Mouse (Mus musculus): Measurements from ENCODE around the gene Kalrn.

Gene Kalrn

DNA sequence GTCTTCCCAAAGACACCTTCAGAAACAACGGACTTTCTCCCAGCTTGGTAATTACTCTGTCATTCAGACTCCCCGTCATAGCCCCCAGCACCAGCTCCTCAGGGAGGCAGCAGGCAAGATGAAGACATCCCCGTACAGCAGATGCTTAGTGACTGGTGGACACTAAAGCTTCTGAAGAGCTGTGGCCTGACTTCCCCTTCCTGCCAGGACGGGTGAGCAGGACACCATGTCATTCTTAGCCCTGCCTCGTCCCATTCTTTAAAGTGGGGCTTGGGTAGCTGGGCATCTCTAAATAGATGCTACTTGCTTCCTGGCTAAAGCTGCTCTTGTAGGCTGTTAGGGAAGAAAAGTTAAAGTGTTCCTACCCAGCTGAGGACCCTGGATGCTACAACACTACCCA is 145.7 kb downstream of the Kalrn start:
- no peak for DNase-seq (ENCODE audit: low spot score)

DNA sequence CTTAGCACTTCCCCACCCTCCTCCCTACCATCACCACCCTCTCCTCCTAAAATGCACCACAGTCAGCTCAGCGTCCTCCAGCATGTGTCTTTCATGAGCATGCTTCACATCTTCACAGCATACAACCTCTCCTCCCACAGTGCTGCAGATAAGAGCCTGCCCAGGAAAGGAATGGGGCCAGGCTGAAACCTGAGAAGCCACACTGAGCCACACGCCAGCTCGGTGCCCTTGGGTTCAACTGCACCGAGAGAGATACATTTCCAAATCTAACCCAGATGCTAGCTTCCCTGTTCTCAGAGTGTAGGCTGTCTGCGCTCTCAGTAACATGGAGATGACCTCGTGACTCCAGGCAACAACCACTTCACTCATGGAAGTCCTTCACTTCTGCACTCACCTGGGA is 151.9 kb downstream of the Kalrn start:
- DNase-seq (ENCODE audit: low spot score), result no peak

DNA sequence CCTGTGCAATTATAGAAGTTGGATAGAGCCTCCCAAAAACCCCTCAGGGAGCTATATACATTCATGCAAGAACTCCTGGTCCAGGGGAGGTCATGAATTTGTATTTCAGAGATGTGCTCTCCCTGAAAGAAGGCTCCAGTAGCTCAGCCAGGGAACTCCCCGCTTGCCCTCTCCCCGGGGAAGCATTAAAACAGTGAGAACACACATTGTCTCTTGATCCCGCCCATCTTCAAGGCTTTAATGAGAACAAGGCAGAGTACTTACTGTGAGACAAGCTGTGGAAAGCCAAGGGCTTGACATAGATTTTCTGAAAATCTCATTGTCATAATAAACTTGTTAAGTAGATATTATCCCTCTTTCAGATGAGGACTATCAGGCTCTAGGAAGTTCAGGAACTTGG is 155.4 kb downstream of the Kalrn start:
- no peak for DNase-seq (ENCODE audit: low spot score)

DNA sequence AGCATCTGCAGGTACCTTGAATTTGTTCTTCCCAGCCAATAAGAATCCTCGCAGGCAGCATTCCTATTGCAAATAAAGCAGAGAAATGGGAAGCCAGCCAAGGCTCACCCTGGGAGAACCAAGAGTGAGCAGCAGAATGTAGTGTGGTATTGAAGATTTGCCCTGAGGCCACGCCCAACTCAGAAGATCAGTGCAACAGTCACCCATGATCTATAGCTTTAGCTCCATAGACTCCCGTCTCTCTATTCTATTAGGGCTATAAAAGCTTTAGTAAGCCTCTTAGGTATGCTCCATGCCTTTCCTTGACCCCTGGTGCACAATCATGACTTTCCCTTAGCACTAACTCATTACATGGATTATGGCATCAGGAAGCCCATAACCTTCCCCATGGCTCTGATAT is 155.9 kb downstream of the Kalrn start:
- DNase-seq (ENCODE audit: low spot score), result no peak

DNA sequence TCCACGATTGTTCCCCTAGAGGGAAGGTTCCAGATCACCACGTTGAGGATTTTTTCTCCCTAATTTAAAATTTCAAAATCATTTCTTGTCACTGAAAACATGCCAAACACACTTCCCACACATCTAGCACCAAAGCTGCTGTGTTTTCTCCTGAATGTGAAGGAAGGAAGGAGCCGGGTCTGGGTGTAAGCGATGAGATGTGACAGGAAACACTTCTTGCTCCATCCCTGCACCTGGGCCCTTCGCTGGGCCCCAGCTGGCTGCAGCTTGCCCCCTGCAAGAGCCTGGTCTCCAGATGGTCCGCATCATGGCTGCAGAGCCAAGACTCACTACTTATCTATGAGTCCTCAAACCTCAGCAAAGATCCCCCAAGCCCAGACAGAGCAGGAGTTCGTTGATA is 158.8 kb downstream of the Kalrn start:
- DNase-seq (ENCODE audit: low spot score), result no peak

DNA sequence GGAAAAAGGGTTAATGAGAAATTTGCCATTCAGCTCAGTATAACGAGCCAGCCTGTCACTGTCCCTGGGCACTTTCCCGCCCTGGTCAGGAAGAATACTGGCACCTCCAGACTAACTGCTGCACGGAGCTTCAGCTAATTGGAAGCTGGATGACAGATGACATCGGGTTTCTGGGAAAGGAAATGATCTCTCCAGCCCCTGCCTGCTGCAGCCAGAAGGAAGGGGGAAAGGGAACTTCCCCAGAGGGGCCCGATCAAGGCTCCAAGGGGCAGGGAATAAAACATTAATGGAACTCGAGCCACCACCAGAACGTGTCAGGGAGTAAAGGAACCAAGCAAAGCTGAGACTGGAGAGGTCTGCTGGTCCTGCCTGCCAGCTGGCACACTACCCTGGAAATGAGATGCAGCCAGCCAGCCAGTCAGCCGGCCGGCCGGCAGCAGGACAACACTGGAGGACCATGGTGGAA is 159.4 kb downstream of the Kalrn start:
- DNase-seq (ENCODE audit: low spot score), result no peak

DNA sequence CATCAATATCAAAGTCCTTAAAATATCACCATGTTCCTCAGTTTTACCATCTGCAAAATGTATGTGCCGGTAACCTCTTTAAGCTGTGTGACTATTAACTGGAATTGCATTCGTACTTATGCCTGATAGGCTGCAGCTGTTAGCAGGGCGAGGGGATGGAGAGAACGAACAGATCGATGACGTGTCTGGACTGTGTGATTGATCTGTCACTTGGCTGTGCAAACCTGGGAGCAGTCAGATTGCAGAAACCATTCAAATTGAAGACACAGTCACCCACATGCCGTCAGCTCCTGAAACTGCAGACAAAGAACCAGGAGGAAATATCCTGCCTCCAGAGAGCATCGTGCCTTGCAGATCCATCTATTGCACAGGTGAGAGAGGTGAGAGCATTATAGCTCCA is 166.3 kb downstream of the Kalrn start:
- no peak for DNase-seq (ENCODE audit: low spot score)

DNA sequence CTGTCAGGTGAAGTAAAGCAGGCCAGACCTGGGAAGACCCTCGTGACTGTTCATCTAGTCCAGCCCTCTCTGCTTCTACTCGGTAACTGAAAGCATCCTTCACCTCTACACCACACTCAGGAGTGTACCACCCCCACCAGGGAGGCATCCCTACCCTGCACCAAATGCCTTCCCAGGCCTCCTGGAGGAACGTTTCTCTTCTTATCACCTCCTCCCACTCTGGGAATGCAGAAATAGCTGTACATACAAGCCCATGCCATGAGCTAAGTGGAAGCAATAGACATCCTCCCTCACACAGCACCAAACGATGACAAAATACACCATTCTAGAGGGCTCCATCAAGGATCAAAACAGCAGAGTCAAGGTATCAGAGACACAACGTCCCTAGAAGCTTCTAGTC is 168.2 kb downstream of the Kalrn start:
- DNase-seq (ENCODE audit: low spot score), result no peak

DNA sequence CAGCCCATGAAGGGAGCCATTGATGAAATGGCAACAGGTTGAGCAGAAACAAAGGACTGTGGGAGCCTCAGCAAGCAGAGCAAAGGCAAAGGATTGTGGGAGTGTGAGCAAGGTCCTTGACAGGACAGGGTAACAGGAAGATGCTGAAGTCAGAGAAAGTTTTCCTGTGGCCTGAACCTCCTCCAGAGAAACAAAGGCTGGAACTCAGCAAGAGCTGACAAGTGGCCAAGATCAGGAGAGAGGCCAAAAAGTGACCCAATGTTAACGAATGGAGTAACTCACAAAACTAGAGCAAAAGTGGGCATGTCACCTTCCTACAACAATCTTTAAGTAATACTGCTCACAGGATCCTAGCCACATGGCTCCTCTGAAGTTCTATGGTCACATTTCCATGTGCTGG is 172.1 kb downstream of the Kalrn start:
- no peak for DNase-seq (ENCODE audit: low spot score)

DNA sequence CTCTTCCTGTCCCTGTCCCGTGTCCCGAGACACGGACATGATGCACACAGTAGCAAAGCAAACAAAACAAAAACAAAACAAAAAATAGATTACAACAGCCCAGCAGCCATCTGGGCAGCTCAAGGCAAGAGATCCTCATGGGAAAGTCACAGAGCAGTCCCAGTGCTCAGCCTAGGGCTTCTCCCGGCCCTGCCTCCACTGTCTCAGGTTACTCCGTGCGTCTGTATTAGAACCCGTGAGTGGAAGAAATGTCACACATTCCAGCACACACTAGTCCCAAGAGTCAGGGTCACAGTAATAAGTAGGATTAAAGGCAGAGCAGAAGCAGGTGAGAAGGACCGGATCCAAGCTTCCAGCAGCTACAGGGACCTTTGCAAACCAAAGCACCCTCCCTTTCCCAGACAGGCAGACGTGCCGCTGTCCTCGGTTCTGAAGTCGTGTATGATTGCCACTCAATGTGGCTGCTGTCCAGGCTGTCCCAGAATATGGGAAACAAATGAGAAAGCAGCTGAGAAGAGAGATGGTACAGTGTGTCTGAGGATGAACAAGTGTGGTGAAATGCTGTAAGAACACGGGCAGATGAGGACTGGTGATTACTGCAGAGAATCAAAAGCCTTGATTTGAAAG is 173.1 kb downstream of the Kalrn start:
- DNase-seq (ENCODE audit: low spot score), result no peak

DNA sequence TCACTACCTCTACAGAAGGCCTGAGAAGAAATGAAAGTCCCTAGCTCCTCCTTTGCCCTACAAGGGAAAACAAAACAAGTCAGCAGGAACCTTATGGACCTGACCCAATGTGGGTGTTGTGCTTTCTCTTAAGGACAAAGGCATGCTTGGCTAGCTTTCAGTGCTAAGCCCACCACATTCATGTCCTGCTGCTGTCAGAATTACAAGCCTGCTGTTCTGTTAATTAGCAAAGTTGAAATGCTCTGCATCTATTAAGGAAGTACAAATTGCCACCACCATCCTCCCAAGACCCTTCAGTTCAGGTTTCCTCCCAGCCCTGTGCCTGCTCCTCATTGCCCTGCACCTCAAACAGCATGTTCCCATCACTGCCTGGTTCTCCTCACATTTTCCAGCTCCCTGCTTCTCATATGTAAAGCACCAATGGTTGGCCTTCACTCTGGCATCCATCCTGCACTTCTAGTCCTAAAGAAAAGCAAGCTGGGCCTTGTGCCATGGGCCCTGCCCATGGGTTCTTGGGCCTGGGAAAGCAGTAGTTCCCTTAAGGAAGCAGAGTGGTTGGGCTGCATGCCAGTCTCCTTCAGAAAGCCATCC is 178.0 kb downstream of the Kalrn start:
- DNase-seq (ENCODE audit: low spot score), result no peak

DNA sequence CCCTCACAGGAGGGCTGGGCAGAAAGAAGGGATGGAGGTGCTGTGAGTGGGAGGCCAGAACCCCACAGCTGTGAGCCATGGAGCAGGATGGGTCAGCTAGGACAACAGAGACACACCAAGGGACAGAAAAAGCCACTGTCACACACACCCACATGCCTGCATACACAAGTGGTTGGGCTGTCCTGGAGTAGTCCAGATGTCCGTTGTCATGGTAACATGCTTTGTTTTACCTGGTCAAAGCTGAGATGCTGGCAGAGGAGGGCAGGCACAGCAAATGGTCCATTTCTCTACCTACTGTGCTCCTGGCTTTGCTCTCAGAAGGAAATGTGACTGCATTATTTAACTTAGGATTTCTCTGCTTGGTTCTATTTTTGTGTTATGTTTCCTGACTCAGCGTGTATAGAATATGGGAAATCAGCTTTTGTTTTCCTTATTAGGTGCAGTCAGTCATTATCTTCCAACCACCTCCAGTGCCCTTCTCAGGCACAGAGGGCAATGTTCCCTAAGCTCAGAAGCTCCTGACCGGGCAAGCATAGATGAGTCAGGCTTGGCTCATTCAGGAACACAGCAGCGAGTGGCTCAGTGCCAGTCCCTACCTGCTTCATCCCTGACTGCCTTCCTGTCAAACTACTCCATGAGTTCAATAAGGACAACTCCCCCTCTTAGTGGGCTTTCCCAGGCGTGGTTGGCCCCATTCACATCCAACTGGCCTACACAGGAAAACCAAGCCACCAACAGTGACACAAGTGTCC is 183.6 kb downstream of the Kalrn start:
- DNase-seq (ENCODE audit: low spot score), result no peak

DNA sequence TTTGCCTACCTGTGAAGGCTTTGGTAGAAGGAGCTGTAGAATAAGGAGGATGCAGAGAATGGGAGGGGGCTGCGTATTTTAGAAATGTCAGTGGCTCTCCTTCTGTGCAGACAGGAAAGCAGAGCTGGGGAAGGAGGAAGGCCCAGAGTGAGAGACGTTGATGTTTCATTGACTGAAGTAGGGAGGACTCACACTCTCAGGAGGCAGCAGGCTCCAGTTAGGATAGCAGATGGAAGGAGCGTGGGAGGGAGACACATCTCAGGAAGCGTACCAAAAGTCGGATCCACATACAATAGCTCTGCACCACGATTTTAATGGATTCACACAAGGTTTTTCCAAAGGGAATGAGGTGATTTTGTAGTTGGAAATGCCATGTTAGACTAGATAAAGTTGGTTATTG is 184.5 kb downstream of the Kalrn start:
- no peak for DNase-seq (ENCODE audit: low spot score)

DNA sequence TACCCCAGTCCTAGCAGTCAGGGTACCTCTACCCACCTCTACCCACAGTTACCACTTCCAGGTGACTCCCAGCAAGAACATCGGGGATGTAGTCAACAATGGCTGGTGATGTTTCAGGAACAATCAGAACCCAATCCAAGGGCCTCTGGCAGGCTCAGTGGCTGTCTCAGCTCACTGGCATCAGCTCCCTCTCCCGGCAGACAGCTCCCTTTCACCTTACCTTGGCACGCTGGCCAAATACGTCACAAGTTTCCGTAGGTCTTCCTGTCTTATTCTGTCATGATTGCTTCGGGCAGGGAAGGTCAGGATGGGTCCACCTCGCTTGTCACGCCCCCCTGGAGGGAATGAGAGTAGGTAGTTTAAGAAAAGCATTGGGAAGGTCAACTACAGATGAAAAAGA is 188.3 kb downstream of the Kalrn start:
- no peak for DNase-seq (ENCODE audit: low spot score)

DNA sequence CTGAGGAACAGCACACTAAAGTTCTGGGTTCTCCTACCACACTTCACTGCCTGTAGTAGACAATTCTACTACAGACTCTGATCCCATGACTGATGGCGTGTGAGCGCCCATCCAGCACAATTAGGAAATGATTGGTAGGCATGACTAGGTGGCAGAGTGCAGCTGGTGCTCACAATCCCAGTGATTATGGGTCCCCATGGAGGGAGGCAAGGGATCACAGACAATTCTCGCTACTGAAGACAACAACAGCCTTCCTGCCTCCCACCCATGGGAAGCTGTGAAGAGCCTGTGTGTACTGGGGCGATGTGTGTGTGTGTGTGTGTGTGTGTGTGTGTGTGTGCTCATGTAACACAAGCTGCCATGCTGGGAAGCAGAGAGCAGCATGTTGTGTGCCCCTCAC is 190.3 kb downstream of the Kalrn start:
- no peak for DNase-seq (ENCODE audit: low spot score)

DNA sequence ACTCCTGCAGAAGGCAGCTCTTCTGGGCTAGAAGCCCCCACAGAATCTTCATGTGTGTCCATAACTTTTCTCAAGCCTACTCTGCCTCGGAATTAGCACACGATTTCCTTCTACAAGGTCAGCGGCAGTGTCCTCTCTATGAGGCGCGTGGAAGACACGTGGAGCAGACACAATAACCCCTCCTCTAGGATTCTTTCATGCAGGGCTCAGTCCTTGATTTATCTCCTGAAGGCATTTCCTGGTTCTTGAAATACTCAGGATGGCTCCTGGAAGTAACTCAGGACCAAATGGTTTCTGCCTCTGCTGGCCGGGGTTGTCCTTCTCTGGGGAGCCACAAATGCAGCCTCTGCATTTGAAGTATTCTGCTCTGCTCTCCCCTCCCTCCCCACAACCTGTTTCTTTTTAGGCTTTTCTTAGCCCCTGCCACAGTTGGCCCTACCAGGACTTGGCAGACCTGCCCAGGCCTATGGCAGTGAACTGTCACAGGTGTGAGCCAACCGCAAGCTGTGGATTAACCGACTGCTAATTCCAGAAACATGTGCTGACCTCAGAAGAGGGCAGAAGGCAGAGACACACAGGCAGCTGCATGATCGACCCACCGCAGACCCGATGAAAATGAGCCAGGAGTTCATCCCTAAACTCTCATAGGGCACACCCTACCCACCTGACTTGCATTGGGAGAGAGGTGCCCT is 197.0 kb downstream of the Kalrn start:
- no peak for DNase-seq (ENCODE audit: low spot score)

DNA sequence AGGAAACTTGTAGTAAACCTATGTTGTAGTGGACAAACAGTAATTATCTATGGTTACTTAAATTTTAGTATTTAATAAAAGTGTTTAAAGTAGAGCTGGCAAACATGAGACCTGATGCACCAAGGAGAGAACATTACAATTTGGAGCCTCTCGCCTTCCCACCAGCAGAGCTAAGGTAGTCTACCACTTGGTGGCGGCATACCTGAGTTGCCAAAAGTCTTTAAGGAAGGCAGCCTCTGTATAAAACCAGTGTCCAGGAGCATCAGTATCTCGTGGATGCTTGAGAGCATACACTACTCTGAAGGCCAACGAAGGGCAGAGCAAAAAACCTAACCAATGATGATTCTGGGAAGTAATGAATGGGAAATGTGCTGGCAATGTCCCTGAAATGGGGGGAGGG is 199.8 kb downstream of the Kalrn start:
- no peak for DNase-seq (ENCODE audit: low spot score)

DNA sequence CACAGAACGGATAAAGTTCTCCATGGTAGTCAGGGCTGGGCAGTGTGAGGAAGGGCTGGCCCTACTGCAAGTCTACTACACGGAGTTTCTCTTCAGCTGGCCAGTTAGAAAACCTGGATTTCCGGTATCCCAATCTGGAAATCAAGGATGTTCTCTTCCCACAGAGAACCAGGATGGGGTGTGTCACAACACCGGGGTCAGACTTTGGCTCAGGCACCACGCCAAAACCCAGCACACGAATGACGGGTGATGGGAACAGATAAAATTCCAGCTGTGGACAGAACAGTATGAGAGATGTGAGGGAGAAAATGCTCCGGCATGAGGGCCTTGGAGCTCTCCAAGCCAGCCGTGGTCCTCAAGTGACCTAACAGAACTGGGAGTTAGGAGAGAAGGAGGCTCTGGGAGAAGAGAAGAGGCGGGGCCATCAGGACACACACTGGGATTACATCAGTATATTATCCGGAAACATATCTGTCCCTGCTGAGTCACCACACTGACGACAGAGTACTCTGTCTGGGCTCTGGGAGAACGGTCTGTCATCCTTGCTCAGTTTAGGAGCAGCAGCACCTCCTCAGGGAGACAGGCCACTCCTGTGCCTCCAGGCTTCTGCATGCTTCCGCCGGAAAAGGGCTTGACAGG is 201.1 kb downstream of the Kalrn start:
- no peak for DNase-seq (ENCODE audit: low spot score)

DNA sequence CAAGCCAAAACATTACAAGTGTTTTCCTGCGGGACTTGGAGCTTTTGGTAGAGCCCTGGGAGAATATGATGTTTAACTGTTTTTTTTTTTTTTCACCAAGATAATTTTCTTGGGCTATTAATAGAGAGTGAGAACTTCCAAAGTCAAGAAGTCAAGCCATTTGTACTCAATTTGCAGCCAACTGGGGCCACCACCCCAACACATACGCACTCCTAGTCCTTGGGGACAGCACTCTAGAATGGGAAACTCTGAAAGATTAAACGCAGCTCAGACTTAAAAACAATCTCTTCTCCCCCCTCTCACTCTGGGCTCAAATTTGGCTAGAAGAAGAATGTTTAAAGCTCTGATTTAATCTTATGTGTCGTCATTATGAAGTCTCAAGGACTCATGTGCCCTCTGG is 214.1 kb downstream of the Kalrn start:
- no peak for DNase-seq (ENCODE audit: low spot score)

DNA sequence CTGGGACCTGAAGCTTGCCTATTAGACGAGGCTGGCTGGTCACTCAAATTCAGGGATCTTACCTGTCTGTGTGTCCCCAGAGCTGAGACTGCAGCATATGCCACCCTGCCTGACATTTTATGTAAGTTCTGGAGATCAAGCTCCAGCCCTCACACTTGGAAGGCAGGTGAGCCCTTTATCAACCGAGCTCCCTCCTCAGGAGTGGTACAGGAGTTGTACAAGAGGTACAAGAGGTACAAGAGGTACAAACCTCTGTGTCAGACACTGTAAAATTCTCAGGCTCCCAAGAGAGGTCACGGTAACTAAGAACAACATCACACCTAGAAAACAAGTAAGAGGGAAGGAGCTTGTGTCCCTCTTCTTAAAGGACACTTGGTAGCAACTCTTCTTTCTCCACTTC is 217.8 kb downstream of the Kalrn start:
- no peak for DNase-seq (ENCODE audit: low spot score)

DNA sequence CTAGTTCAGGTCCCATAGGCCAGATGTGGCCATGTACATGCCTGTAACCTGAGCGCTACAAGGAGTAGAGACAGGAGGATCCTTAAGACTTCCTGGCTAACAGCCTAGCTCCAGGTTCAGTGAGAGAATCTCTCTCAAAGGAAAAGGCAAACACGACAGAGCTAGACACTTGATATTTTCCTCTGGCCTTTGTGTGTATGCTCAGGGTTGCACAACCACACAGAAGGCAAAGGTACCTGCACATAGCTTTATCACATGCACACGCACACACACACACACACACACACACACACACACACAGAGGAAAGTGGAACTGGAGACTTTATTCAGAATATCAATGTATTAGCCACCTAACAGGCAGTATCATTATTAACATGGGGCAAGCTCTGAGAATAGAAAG is 219.3 kb downstream of the Kalrn start:
- DNase-seq (ENCODE audit: low spot score), result no peak

DNA sequence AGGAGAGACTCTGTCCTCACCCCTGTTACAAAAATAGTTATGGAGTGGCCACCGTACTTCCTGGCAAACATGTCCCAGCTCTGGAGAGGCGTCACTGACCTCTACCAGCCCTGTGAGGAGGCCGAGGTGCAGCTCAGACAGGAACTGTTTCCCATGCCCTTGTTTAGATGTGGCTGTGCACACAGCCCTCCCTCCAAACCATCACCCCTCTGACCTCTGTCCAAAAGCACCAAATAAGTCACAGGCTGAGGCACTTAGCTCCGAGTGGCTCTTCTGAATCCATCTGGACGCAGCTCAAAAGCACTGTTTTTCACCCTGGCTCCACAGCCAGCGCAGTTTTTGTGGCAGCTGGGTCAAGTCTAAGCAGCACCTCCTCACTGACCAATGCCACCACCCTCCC is 220.6 kb downstream of the Kalrn start:
- DNase-seq (ENCODE audit: low spot score), result no peak
